Mouse (Mus musculus): ENCODE results near the gene Hs6st3. TPM values are rescaled to one million over a fixed set of nuclear protein-coding genes. Genes with fewer than 3 reads are reported as not detected.

Gene Hs6st3
- total and polyA plus RNA-seq, 3 experiments: not detected

- H3K9me3 ChIP-seq (replicated peaks; ENCODE audit: low read length): peaks cover 49% of the 10 kb centered on the region
- no peak overlapping the region for H3K4me2 ChIP-seq (ENCODE audit: insufficient read depth, low read depth, poor library complexity, severe bottlenecking)
- H3K4me1 ChIP-seq (ENCODE audit: control insufficient read depth in 1 of 2, insufficient read depth in 2 of 2): no peaks in the 10 kb centered on the region
- no peaks in the 10 kb centered on the region for H3K79me2 ChIP-seq (replicated peaks; ENCODE audit: control insufficient read depth, extremely low read depth, insufficient read depth, poor library complexity, severe bottlenecking)
- no peaks in the 10 kb centered on the region for H3K36me3 ChIP-seq (replicated peaks in 1 of 2; ENCODE audit: control insufficient read depth in 1 of 2, insufficient read depth in 1 of 2, low read length in 1 of 2)
- dilution Hi-C loops (cut with MboI; ENCODE audit: extremely low pct_ligation_motif_present, extremely low pct_unique_long_range_greater_than_20kb, low sequenced_read_pairs) (no loop called here), in situ Hi-C loops (cut with MboI; ENCODE audit: low pct_ligation_motif_present, low pct_unique_long_range_greater_than_20kb, low sequenced_read_pairs) (no loop called here)
- no peak overlapping the region for H3K4me3 ChIP-seq (replicated peaks in 1 of 3; ENCODE audit: low read depth in 2 of 3, low read length in 2 of 3, poor library complexity in 1 of 3)
- H3K27me3 ChIP-seq (replicated peaks): no peaks in the 10 kb centered on the region
- H3K9ac ChIP-seq (ENCODE audit: insufficient read depth, low read depth): no peak overlapping the region
- H3K27ac ChIP-seq (ENCODE audit: insufficient read depth, low read depth): no peak overlapping the region
- TF ChIP-seq MEF2A (IDR thresholded peaks at IDR 0.05; ENCODE audit: borderline replicate concordance, low read depth, low read length): no peak
- no peak for TF ChIP-seq JUN (IDR thresholded peaks at IDR 0.05; ENCODE audit: insufficient read depth, low read depth, low read length)
- no peak for TF ChIP-seq ETS1 (conservative IDR thresholded peaks at IDR 0.05; ENCODE audit: low read depth, low read length)
- TF ChIP-seq USF2 (conservative IDR thresholded peaks at IDR 0.05; ENCODE audit: low read depth, low read length): no peak
- TF ChIP-seq PAX5 (IDR thresholded peaks at IDR 0.05; ENCODE audit: low read length): no peak
- TF ChIP-seq MAX (IDR thresholded peaks at IDR 0.05; ENCODE audit: low read length): no peak
- TF ChIP-seq JUND (conservative IDR thresholded peaks at IDR 0.05; ENCODE audit: low read depth, low read length): no peak
- TF ChIP-seq MAZ (IDR thresholded peaks at IDR 0.05; ENCODE audit: low read depth, low read length): no peak
- no peak for DNase-seq (ENCODE audit: extremely low read depth)
These were observed 709.4 kb downstream of the Hs6st3 start for GRCm38 (mm10) chr14:119847540-119847939.

GRCm38 (mm10) chr14:119848759-119849298 is 710.7 kb downstream of the Hs6st3 start:
- H3K79me2 ChIP-seq (replicated peaks; ENCODE audit: control insufficient read depth, extremely low read depth, insufficient read depth, poor library complexity, severe bottlenecking): no peaks in the 10 kb centered on the region
- no peaks in the 10 kb centered on the region for H3K4me1 ChIP-seq (ENCODE audit: control insufficient read depth in 1 of 2, insufficient read depth in 2 of 2)
- peaks cover 49% of the 10 kb centered on the region for H3K9me3 ChIP-seq (replicated peaks; ENCODE audit: low read length)
- TF ChIP-seq CHD1 (IDR thresholded peaks at IDR 0.05; ENCODE audit: low read depth, low read length) (no peak), ETS1 (conservative IDR thresholded peaks at IDR 0.05; ENCODE audit: low read depth, low read length) (no peak), SIN3A (IDR thresholded peaks at IDR 0.05; ENCODE audit: low read length) (no peak), HCFC1 (IDR thresholded peaks at IDR 0.05; ENCODE audit: low read depth, low read length) (no peak), SMC3 (IDR thresholded peaks at IDR 0.05; ENCODE audit: low read depth, low read length) (no peak), POLR2A (IDR thresholded peaks at IDR 0.05; ENCODE audit: low read depth, low read length) (no peak), CHD2 (IDR thresholded peaks at IDR 0.05; ENCODE audit: low read length) (no peak)
- H3K4me2 ChIP-seq (ENCODE audit: insufficient read depth, low read depth, poor library complexity, severe bottlenecking): no peak overlapping the region
- in situ Hi-C loops (cut with MboI; ENCODE audit: low pct_ligation_motif_present, low pct_unique_long_range_greater_than_20kb, low sequenced_read_pairs): no loop called here
- no peaks in the 10 kb centered on the region for H3K36me3 ChIP-seq (replicated peaks in 1 of 2; ENCODE audit: control insufficient read depth in 1 of 2, insufficient read depth in 1 of 2, low read length in 1 of 2)
- DNase-seq (ENCODE audit: extremely low read depth): no peak
- dilution Hi-C loops (cut with MboI; ENCODE audit: extremely low pct_ligation_motif_present, extremely low pct_unique_long_range_greater_than_20kb, low sequenced_read_pairs): no loop called here
- no peak overlapping the region for H3K9ac ChIP-seq (ENCODE audit: insufficient read depth, low read depth)
- H3K27me3 ChIP-seq (replicated peaks): no peaks in the 10 kb centered on the region
- H3K27ac ChIP-seq (ENCODE audit: insufficient read depth, low read depth): no peak overlapping the region
- no peak overlapping the region for H3K4me3 ChIP-seq (replicated peaks in 1 of 3; ENCODE audit: low read depth in 2 of 3, low read length in 2 of 3, poor library complexity in 1 of 3)

- no peaks in the 10 kb centered on the region for H3K79me2 ChIP-seq (replicated peaks; ENCODE audit: control insufficient read depth, extremely low read depth, insufficient read depth, poor library complexity, severe bottlenecking)
- no peak overlapping the region for H3K4me2 ChIP-seq (ENCODE audit: insufficient read depth, low read depth, poor library complexity, severe bottlenecking)
- no peaks in the 10 kb centered on the region for H3K27me3 ChIP-seq (replicated peaks)
- peaks cover 50% of the 10 kb centered on the region for H3K9me3 ChIP-seq (replicated peaks; ENCODE audit: low read length)
- no peaks in the 10 kb centered on the region for H3K36me3 ChIP-seq (replicated peaks in 1 of 2; ENCODE audit: control insufficient read depth in 1 of 2, insufficient read depth in 1 of 2, low read length in 1 of 2)
- H3K4me3 ChIP-seq (replicated peaks in 1 of 3; ENCODE audit: low read depth in 2 of 3, low read length in 2 of 3, poor library complexity in 1 of 3): no peak overlapping the region
- in situ Hi-C loops (cut with MboI; ENCODE audit: low pct_ligation_motif_present, low pct_unique_long_range_greater_than_20kb, low sequenced_read_pairs): no loop called here
- no peak overlapping the region for H3K27ac ChIP-seq (ENCODE audit: insufficient read depth, low read depth)
- no peak for DNase-seq (ENCODE audit: extremely low read depth)
- dilution Hi-C loops (cut with MboI; ENCODE audit: extremely low pct_ligation_motif_present, extremely low pct_unique_long_range_greater_than_20kb, low sequenced_read_pairs): no loop called here
- H3K4me1 ChIP-seq (ENCODE audit: control insufficient read depth in 1 of 2, insufficient read depth in 2 of 2): no peaks in the 10 kb centered on the region
- no peak overlapping the region for H3K9ac ChIP-seq (ENCODE audit: insufficient read depth, low read depth)
- TF ChIP-seq ELF1 (IDR thresholded peaks at IDR 0.05; ENCODE audit: low read depth, low read length) (no peak), HCFC1 (IDR thresholded peaks at IDR 0.05; ENCODE audit: low read depth, low read length) (no peak), USF1 (IDR thresholded peaks at IDR 0.05; ENCODE audit: low read depth, low read length) (no peak), CTCF (conservative IDR thresholded peaks at IDR 0.05 in 1 of 2, IDR thresholded peaks at IDR 0.05 in 1 of 2; ENCODE audit: low read depth in 2 of 2, low read length in 2 of 2) (no peak), IRF4 (IDR thresholded peaks at IDR 0.05; ENCODE audit: low read depth, low read length) (no peak)
These were observed 711.2 kb downstream of the Hs6st3 start for GRCm38 (mm10) chr14:119849338-119849737.
